Mouse (Mus musculus) left cerebral cortex, postnatal 25 days (tissue): ENCODE results near the gene Mdp1. TPM values are rescaled to one million over a fixed set of nuclear protein-coding genes. Genes with fewer than 3 reads are reported as not detected.

ENCODE experiments used
- total RNA-seq, 2 experiments: library from RNA; stranded (reverse); gene quantifications; 2 replicates each; pipeline ENCODE4 v1.2.3; 2021

Gene Mdp1
- total RNA-seq, 2 experiments from 2014 or later: 36.9 to 40.1 TPM

Other genes starting within 250 kb of the Mdp1 start
- gene Dhrs4, start 181.8 kb downstream of the Mdp1 start, total RNA-seq: 10 to 100 TPM; 15.2 to 15.4 TPM
- gene Carmil3, start 169.9 kb downstream of the Mdp1 start, total RNA-seq: 10 to 100 TPM; 46.6 to 46.9 TPM
- gene Cpne6, start 150.1 kb downstream of the Mdp1 start, total RNA-seq: 100 to 1,000 TPM; 180 to 216 TPM
- 1 to 10 TPM in 1 of 2 experiments, under 1 TPM in 1; 0.34 to 1.2 TPM for gene Nrl, start 135.5 kb downstream of the Mdp1 start, total RNA-seq
- 10 to 100 TPM; 20.2 to 25.3 TPM for gene Pck2, start 120.2 kb downstream of the Mdp1 start, total RNA-seq
- 10 to 100 TPM; 73.1 to 77.7 TPM for gene Dcaf11, start 100.5 kb downstream of the Mdp1 start, total RNA-seq
- under 1 TPM in 1 of 2 experiments, not detected in 1; 0.89 TPM for gene A730061H03Rik, start 100.1 kb downstream of the Mdp1 start, total RNA-seq
- gene Fitm1, start 84.9 kb downstream of the Mdp1 start, total RNA-seq: not detected
- gene Psme1, start 82.4 kb downstream of the Mdp1 start, total RNA-seq: 10 to 100 TPM; 39.4 to 45.3 TPM
- 10 to 100 TPM; 38.1 to 41.5 TPM for gene Emc9, start 75.2 kb downstream of the Mdp1 start, total RNA-seq
- gene Psme2, start 69.4 kb downstream of the Mdp1 start, total RNA-seq: 10 to 100 TPM; 35.2 to 47.9 TPM
- 10 to 100 TPM; 27.6 to 31.7 TPM for gene Rnf31, start 68.8 kb downstream of the Mdp1 start, total RNA-seq
- gene Irf9, start 56.9 kb downstream of the Mdp1 start, total RNA-seq: 10 to 100 TPM in 1 of 2 experiments, 1 to 10 TPM in 1; 9.9 to 12.3 TPM
- 1 to 10 TPM; 2.2 to 3.7 TPM for gene Rec8, start 42.5 kb downstream of the Mdp1 start, total RNA-seq
- 100 to 1,000 TPM; 117 TPM for gene Ipo4, start 24.6 kb downstream of the Mdp1 start, total RNA-seq
- gene Gm49378, start 22.6 kb downstream of the Mdp1 start, total RNA-seq: 1 to 10 TPM; 3.9 to 4.7 TPM
- 10 to 100 TPM; 36.6 to 45.2 TPM for gene Tm9sf1, start 16.7 kb downstream of the Mdp1 start, total RNA-seq
- gene Tssk4, start 10.3 kb downstream of the Mdp1 start, total RNA-seq: 1 to 10 TPM in 1 of 2 experiments, under 1 TPM in 1; 0.30 to 1.1 TPM
- 10 to 100 TPM; 22.1 to 24.8 TPM for gene Gmpr2, start 11.4 kb upstream of the Mdp1 start, total RNA-seq
- gene Nedd8, start 11.6 kb upstream of the Mdp1 start, total RNA-seq: 100 to 1,000 TPM; 325 to 348 TPM
- 10 to 100 TPM; 12.9 to 14.8 TPM for gene Tinf2, start 21.3 kb upstream of the Mdp1 start, total RNA-seq
- not detected for gene Tgm1, start 53.4 kb upstream of the Mdp1 start, total RNA-seq
- 10 to 100 TPM; 45.6 to 45.8 TPM for gene Rabggta, start 61.8 kb upstream of the Mdp1 start, total RNA-seq
- 10 to 100 TPM; 79.2 to 88.7 TPM for gene Dhrs1, start 85.2 kb upstream of the Mdp1 start, total RNA-seq
- 10 to 100 TPM; 12.7 to 14.0 TPM for gene Nop9, start 85.2 kb upstream of the Mdp1 start, total RNA-seq
- 1 to 10 TPM; 1.6 to 2.3 TPM for gene Cideb, start 98.0 kb upstream of the Mdp1 start, total RNA-seq
- under 1 TPM; 0.25 to 0.32 TPM for gene Ltb4r2, start 100.9 kb upstream of the Mdp1 start, total RNA-seq
- under 1 TPM; 0.25 to 0.39 TPM for gene Ltb4r1, start 105.5 kb upstream of the Mdp1 start, total RNA-seq
- gene Adcy4, start 123.6 kb upstream of the Mdp1 start, total RNA-seq: 1 to 10 TPM; 3.8 to 7.1 TPM
- under 1 TPM in 1 of 2 experiments, not detected in 1; 0.96 TPM for gene Ripk3, start 128.4 kb upstream of the Mdp1 start, total RNA-seq
- gene Nfatc4, start 162.6 kb upstream of the Mdp1 start, total RNA-seq: 1 to 10 TPM; 1.3 to 2.6 TPM
- 10 to 100 TPM in 1 of 2 experiments, 1 to 10 TPM in 1; 6.5 to 10.5 TPM for gene Nynrin, start 193.5 kb upstream of the Mdp1 start, total RNA-seq
- under 1 TPM; 0.14 to 0.25 TPM for gene Cbln3, start 223.9 kb upstream of the Mdp1 start, total RNA-seq
- gene Khnyn, start 224.4 kb upstream of the Mdp1 start, total RNA-seq: 10 to 100 TPM; 10.1 to 10.7 TPM
- gene Sdr39u1, start 239.8 kb upstream of the Mdp1 start, total RNA-seq: 10 to 100 TPM; 96.3 to 96.9 TPM